Mouse (Mus musculus) ovary, postnatal 10 days (tissue): ENCODE measurements around the gene Olfr1120.
"Not testable (repeated sequence)": the region's sequence is repeated elsewhere in the genome, so short reads cannot be mapped to it uniquely, and the experiment has no call there.

Experiments used
- DNase-seq: peaks from one replicate; pipeline ENCODE4 v3.0.0; 2022; ENCODE audit warnings: low spot score

Olfr1120 gene

DNA sequence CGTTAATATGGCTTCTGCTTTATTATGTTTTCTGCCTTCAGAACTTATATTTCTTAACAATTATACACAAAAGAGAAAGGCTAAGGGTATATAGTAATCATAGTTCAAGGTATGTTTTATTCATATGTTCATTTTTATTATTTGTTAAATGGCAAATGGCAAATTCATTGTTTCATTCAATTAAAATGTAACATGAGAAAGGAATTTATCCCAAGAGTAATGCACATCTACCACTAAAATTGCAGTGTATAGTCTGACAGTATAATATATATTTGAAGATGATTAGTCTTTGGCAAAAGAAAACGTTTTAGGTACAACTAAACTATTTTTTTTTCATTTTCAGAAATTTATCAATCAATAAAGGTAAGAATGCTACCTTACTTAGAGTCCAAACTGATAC is at the start of gene Olfr1120:
Olfr1120 (plus strand) TSS at position 301 of the 400 bp plus-strand sequence.
- no peak for DNase-seq

DNA sequence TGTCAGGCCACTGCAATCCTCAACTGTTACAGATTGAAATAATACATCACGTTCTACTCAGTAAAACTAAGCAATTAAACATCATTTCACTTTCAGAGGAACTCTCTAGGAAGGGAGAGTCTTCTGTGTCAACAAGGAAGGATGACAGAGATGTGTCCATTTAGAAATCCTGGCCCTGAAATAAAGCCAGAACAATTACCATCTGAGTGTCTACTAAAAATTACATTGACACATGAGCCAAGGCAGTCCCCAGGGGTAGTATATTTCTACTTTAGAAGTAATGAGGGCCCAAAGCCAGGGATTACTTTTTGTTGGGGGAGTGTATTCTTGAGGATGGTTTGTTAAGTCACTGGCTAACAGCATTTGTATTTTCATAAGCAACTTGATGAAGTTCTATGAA is 47.3 kb upstream of the Olfr1120 start, which contains the start of gene Olfr1118:
Olfr1118 (plus strand) TSS at position 301 of the 400 bp plus-strand sequence.
- no peak for DNase-seq

DNA sequence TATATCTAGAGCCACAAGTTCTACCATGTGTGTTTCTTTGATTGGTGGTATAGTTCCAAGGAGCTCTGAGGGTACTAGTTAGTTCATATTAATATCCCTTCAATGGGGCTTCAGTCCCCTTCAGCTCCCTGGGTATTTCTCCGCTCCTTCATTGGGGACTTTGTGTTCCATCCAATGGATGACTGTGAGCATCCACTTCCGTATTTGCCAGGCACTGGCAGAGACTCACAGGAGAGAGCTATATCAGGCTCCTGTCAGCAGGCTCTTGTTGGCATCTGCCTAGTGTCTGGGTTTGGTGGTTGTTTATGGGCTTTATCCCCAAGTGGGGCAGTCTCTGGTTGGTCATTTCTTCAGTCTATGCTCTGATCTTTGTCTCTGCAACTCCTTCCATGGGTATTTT is 5.5 kb downstream of the Olfr1120 start:
- not testable (repeated sequence) for DNase-seq

DNA sequence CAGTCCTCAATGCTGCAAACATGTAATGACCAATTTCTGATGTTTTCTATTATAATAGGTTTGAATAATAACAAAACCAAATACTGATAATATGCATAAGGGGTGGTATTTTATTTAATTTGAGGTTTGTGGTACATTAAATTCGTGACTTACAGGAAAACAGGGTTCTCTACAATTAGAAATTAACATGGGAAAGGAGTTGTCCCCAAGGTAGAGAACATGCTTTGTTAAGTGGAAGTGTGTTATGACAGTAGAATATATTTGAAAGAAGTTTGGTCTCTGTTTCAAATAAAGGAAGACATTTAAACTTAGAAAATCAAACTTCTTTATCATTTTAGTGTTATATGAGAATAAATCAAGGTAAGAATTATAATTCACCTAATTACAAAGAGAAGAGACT is 15.0 kb downstream of the Olfr1120 start, which contains the start of gene Olfr1121:
Olfr1121 (plus strand) TSS at position 301 of the 400 bp plus-strand sequence.
- DNase-seq = no peak

GRCm38 (mm10) chr2:87371726-87372125 is 17.1 kb downstream of the Olfr1120 start:
- DNase-seq = no peak

DNA sequence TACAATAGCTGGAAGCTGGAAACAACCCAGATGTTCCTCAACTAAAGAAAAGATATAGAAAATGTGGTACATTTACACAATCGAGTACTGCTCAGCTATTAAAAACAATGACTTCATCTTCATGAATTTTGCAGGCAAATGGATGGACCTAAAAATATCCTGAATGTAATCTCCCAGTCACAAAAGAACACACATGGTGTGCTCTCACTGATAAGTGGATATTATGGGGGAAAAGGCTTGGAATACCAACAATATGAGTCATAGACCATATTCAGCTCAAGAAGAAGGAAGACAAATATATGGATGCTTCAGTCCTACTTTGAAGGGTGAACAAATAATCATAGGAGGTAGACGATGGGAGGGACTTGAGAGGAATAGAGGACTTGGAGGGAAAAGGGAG is 29.3 kb downstream of the Olfr1120 start:
- no peak for DNase-seq

DNA sequence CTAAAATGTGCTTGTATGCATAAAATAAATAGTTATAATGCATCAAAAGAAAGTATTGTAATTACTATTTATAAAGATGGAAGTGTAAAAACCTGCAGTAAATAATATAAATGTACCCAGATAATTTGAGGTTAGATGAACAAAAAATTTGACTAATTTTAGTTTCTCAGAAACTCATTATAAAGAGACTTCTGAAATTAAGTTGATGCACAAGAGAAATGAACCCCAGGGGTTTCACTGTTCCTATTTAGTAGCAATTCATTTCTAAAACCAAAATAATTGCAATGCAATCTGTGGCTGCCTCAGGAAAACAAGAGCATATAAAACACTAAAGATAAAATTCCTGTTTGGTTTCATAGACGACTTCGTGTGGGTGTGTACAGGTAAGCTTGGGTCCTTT is 30.9 kb downstream of the Olfr1120 start, which contains the start of gene Olfr1122:
Olfr1122 (plus strand) TSS at position 301 of the 400 bp plus-strand sequence.
- DNase-seq = no peak

DNA sequence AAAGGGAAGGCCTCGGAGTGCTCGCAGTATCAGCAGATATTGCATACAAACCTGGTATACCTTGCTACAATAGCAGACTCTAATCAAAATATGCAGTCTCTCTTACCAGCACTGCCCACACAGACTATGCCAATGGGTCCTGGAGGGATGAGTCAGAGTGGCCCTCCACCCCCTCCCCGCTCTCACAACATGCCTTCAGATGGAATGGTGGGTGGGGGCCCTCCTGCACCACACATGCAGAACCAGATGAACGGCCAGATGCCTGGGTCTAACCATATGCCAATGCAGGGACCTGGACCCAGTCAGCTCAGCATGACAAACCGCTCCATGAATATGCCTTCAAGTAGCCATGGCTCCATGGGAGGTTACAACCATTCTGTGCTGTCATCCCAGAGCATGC is 39.0 kb downstream of the Olfr1120 start:
- not testable (repeated sequence) for DNase-seq

GRCm38 (mm10) chr2:87394686-87395085 is 40.1 kb downstream of the Olfr1120 start:
- DNase-seq = not testable (repeated sequence)
